Mouse (Mus musculus) liver, embryonic 14.5 days (tissue): ENCODE data around the gene Tha1.

ENCODE experiments used
- CTCF ChIP-seq: IDR thresholded peaks from 2 replicates; pipeline ENCODE4 v1.5.1; 2016; ENCODE audit warnings: antibody characterized with exemption, low read depth, control low read depth
- EP300 ChIP-seq: IDR thresholded peaks from 2 replicates; pipeline ENCODE4 v1.6.1; 2016; ENCODE audit warnings: antibody characterized with exemption, low read depth

- no peak for TF ChIP-seq CTCF
- TF ChIP-seq EP300, result 0 out of 2 replicates have a peak, but pooled peaks have one; percentile 38
Observed at GRCm38 (mm10) chr11:117830401-117830800, 42.9 kb downstream of the Tha1 start.
